Mouse (Mus musculus) adrenal gland, postnatal 10 days (tissue): ENCODE results near the gene Naga. TPM values are rescaled to one million over a fixed set of nuclear protein-coding genes. Genes with fewer than 3 reads are reported as not detected.
A peak's percentile ranks its signal among the peaks of the same experiment; 100 is the strongest.

Experiments
- DNase-seq: peaks from one replicate; pipeline ENCODE4 v3.0.0; 2021; ENCODE audit warnings: mixed read lengths
- total RNA-seq, 2 experiments: library from RNA; stranded (reverse); gene quantifications; 2 replicates each; pipeline ENCODE4 v1.2.3; 2021

Gene Naga
- total RNA-seq, 2 experiments from 2014 or later, result 57.0 to 62.5 TPM

- peak; percentile 98 for DNase-seq
Observed at GRCm38 (mm10) chr15:82354126-82354945, 15.6 kb upstream of the Naga start, which contains the start of gene Ndufa6. Gene Ndufa6, minus strand, starts transcription at chr15:82354322.

GRCm38 (mm10) chr15:82353745-82354113 lies 15.0 kb upstream of the Naga start:
- no peak for DNase-seq

- peak; percentile 40 for DNase-seq
Observed at GRCm38 (mm10) chr15:82353078-82353744, 14.5 kb upstream of the Naga start.

- DNase-seq, result no peak
Observed at GRCm38 (mm10) chr15:82351480-82351879, 12.8 kb upstream of the Naga start.

GRCm38 (mm10) chr15:82350349-82350748 lies 11.6 kb upstream of the Naga start:
- DNase-seq, result no peak

- DNase-seq, result no peak
Observed at GRCm38 (mm10) chr15:82348999-82349341, 10.2 kb upstream of the Naga start.

- no peak for DNase-seq
Observed at GRCm38 (mm10) chr15:82348258-82348998, 9.7 kb upstream of the Naga start.

GRCm38 (mm10) chr15:82347852-82348251 lies 9.1 kb upstream of the Naga start:
- DNase-seq, result no peak

- no peak for DNase-seq
Observed at GRCm38 (mm10) chr15:82347303-82347676, 8.6 kb upstream of the Naga start.

GRCm38 (mm10) chr15:82346580-82347302 lies 8.0 kb upstream of the Naga start:
- no peak for DNase-seq

GRCm38 (mm10) chr15:82345820-82346470 lies 7.2 kb upstream of the Naga start:
- peak; percentile 97 for DNase-seq

- no peak for DNase-seq
Observed at GRCm38 (mm10) chr15:82344971-82345370, 6.2 kb upstream of the Naga start.

GRCm38 (mm10) chr15:82343368-82344287 lies 4.9 kb upstream of the Naga start:
- no peak for DNase-seq

- no peak for DNase-seq
Observed at GRCm38 (mm10) chr15:82342543-82342935, 3.8 kb upstream of the Naga start.

GRCm38 (mm10) chr15:82341675-82342542 lies 3.2 kb upstream of the Naga start:
- no peak for DNase-seq

GRCm38 (mm10) chr15:82341036-82341501 lies 2.3 kb upstream of the Naga start:
- peak; percentile 73 for DNase-seq

- DNase-seq, result no peak
Observed at GRCm38 (mm10) chr15:82340414-82341035, 1.8 kb upstream of the Naga start.

- no peak for DNase-seq
Observed at GRCm38 (mm10) chr15:82339634-82340254, 1.0 kb upstream of the Naga start.

- DNase-seq, result no peak
Observed at GRCm38 (mm10) chr15:82339150-82339549, 425 bp upstream of the Naga start.
